Mouse (Mus musculus) neural tube, embryonic 13.5 days (tissue): Measurements from ENCODE around the gene Lrrc58. TPM values are rescaled to one million over a fixed set of nuclear protein-coding genes. Genes with fewer than 3 reads are reported as not detected.

Experiments
- ATAC-seq: fragments of 200-750 bp; cut with Nextera tagmentation; 2 replicates; pipeline ENCODE4 v1.8.0; 2017; ENCODE audit warnings: low read depth, mild to moderate bottlenecking, moderate TSS enrichment, moderate library complexity
- H3K27ac ChIP-seq: fragments of 300-500 bp; sonication (generic); replicated peaks from 2 replicates; pipeline ENCODE4 v1.5.1; 2015; ENCODE audit warnings: moderate library complexity, mild to moderate bottlenecking, inconsistent platforms
- H3K27me3 ChIP-seq: fragments of 300-500 bp; sonication (generic); 2 replicates; pipeline ENCODE4 v1.6.1; 2015; ENCODE audit warnings: mild to moderate bottlenecking, inconsistent platforms
- H3K36me3 ChIP-seq: fragments of 300-500 bp; sonication (generic); 2 replicates; pipeline ENCODE4 v1.6.1; 2015; ENCODE audit warnings: mild to moderate bottlenecking, inconsistent platforms
- H3K4me1 ChIP-seq: fragments of 300-500 bp; sonication (generic); replicated peaks from 2 replicates; pipeline ENCODE4 v1.6.1; 2015; ENCODE audit warnings: inconsistent platforms
- H3K4me2 ChIP-seq: fragments of 300-500 bp; sonication (generic); 2 replicates; pipeline ENCODE4 v1.6.1; 2015; ENCODE audit warnings: inconsistent platforms, mild to moderate bottlenecking, moderate library complexity
- H3K4me3 ChIP-seq: fragments of 300-500 bp; sonication (generic); 2 replicates; pipeline ENCODE4 v1.5.1; 2015; ENCODE audit warnings: mild to moderate bottlenecking, inconsistent platforms
- H3K9ac ChIP-seq: fragments of 300-500 bp; sonication (generic); 2 replicates; pipeline ENCODE4 v1.6.1; 2015; ENCODE audit warnings: moderate library complexity, mild to moderate bottlenecking, inconsistent platforms
- H3K9me3 ChIP-seq: fragments of 300-500 bp; sonication (generic); 2 replicates; pipeline ENCODE4 v1.6.1; 2016; ENCODE audit warnings: inconsistent platforms
- whole genome bisulfite sequencing: fragments of 180-500 bp; shearing (Covaris S2); methylation state at CpG from one replicate; pipeline ENCODE4 v1.1.7; 2015; 5-methylcytosine and 5-hydroxymethylcytosine counted together
- polyA plus RNA-seq: library from polyadenylated mRNA; unstranded; fragments of >200 nt; fragmentation: Nextera tagmentation; extraction: Ambion mirVana; gene quantifications from 2 replicates; pipeline ENCODE4 v1.2.1, GENCODE M21; 2015

The Lrrc58 gene
- polyA plus RNA-seq = 54.9 and 59.0 TPM in 2 replicates

DNA sequence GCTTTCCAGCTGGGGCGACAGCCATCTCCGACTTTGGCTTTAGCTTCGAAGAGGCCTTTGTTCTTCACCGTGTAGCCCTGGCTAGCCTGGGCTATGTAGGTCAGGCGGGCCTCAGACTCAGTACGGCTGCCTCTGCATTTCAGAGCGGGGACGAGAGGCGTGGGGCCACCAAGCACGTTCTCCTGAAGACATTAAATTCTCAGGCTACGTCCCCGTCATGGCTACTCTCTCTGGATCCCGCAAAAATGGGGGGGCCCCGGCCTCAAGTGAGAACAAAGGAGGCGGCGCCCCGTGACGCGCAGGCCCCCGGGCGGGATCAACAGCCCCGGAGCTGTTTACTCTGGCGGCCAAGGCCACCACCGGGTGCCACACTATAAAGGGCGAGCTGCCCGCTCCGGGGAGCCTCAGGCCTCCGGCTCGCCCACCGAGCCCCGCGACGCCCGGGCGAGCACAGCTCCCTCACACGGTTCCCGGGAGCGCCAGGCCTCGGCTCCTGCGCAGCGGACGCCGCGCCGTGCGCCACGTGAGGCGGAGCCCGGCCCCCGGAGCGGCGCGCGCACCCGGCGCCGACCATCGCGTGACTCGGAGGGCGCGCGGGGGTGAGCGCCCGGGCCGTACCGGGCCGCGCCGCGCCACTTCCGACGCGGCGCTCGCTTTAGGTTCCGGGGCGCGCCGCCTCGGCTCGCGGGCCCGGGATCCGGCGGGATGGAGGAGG lies at the start of gene Lrrc58:
Lrrc58 (plus strand) TSS at position 599 of the 715 bp plus-strand sequence.
- under 1% methylated on average over 67 of the region's 86 CpGs for WGBS
- no peaks in the 10 kb centered on the region for H3K9me3 ChIP-seq
- H3K36me3 ChIP-seq = no peaks in the 10 kb centered on the region
- peak within 1 kb of the TSS; percentile 99 for H3K9ac ChIP-seq
- ATAC-seq = peak; percentile 94
- peak within 1 kb of the TSS; percentile 75 for H3K4me2 ChIP-seq
- H3K4me1 ChIP-seq = peaks cover 31% of the 10 kb centered on the region
- no peaks in the 10 kb centered on the region for H3K27me3 ChIP-seq
- H3K4me3 ChIP-seq = peak within 1 kb of the TSS; percentile 97
- H3K27ac ChIP-seq = peak within 1 kb of the TSS; percentile 100

DNA sequence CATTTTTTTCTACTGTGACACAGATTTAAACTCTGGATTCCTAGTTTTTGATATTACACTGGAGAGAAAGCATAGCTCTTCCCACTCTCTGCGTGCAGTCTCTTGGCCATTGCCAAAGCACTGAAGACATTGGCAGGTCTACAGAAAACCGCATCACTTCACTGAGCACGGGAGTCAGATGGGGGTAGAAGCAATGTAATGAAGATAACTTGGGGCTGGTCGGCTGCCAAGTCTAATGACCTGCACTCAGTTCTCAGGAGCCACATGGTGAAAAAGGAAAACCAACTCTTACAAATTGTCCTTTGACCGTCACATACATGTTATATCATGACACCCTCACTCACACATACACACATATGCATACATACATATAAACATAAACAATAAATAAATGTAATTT lies 44.2 kb upstream of the Lrrc58 start:
- no peaks in the 10 kb centered on the region for H3K4me1 ChIP-seq
- no peak for ATAC-seq
- no peak overlapping the region for H3K9ac ChIP-seq
- no peaks in the 10 kb centered on the region for H3K27me3 ChIP-seq
- 75% methylated on average over 5 of the region's 5 CpGs for WGBS
- H3K36me3 ChIP-seq = peaks cover 76% of the 10 kb centered on the region
- no peak overlapping the region for H3K4me3 ChIP-seq
- H3K27ac ChIP-seq = no peak overlapping the region
- H3K4me2 ChIP-seq = no peak overlapping the region
- no peaks in the 10 kb centered on the region for H3K9me3 ChIP-seq

DNA sequence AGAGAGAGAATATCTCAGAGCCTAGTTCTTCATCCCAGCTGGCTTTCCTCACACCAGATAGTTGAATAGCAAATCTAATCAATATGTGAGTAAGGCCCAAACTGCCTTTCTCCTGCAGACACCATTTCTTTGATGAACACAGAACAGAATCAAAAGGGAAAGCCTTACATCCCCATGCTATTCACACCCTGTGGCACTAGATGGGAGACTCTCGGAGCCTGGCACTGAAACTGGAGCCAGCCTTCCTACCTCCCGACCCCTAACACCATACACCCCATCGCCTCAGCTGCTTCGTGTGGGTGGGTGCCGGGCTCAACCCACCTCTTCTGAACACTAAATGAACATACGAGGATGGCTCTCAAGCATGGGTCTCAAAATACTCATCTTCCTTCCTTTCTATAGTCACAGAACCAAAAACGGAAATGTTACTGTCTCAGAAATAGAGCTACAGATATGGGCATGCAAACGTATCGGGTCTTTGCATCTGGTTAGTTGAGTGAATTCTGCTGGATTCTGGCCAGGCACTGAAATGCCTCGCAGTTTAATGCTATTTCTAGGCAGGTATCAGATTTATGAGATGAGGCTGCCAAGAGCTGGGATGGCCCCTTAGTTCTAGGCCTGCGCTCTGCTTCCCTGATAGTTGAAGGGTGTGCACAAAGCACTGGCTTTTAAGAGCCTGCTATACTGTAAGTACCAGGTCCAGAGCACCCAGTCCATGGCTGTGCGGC lies 43.2 kb upstream of the Lrrc58 start:
- ATAC-seq = no peak
- WGBS = 91% methylated on average over 12 of the region's 12 CpGs

DNA sequence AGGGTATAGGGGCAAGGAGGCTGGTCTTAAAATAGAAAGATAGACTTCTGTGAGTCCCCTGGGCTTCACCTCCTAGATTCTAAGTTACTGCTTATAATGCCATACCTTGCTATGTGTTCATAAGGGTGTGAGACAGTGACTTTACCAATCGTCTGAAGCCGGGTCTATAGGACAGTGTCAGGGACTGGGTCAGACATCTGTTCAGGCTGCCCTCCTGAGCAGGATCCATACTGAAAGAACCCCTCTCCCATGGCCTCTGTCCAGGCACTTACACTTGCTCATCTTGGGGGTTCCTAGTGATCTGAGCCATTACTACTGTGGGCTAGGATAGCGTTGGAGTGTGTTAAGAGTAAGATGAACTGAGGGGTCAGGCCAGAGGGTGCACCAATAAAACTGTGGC lies 41.9 kb upstream of the Lrrc58 start:
- WGBS = 92% methylated on average over 3 of the region's 3 CpGs
- no peaks in the 10 kb centered on the region for H3K9me3 ChIP-seq
- ATAC-seq = no peak
- peaks cover 84% of the 10 kb centered on the region for H3K36me3 ChIP-seq
- H3K4me1 ChIP-seq = no peaks in the 10 kb centered on the region
- no peaks in the 10 kb centered on the region for H3K27me3 ChIP-seq
- no peak overlapping the region for H3K4me3 ChIP-seq
- no peak overlapping the region for H3K4me2 ChIP-seq
- no peak overlapping the region for H3K27ac ChIP-seq
- no peak overlapping the region for H3K9ac ChIP-seq

More for the DNA sequence above, 43.2 kb upstream of the Lrrc58 start:
- H3K9ac ChIP-seq = no peak overlapping the region
- no peak overlapping the region for H3K27ac ChIP-seq
- H3K27me3 ChIP-seq = no peaks in the 10 kb centered on the region
- peaks cover 81% of the 10 kb centered on the region for H3K36me3 ChIP-seq
- H3K4me1 ChIP-seq = no peaks in the 10 kb centered on the region
- H3K4me3 ChIP-seq = no peak overlapping the region
- H3K4me2 ChIP-seq = no peak overlapping the region
- H3K9me3 ChIP-seq = no peaks in the 10 kb centered on the region

DNA sequence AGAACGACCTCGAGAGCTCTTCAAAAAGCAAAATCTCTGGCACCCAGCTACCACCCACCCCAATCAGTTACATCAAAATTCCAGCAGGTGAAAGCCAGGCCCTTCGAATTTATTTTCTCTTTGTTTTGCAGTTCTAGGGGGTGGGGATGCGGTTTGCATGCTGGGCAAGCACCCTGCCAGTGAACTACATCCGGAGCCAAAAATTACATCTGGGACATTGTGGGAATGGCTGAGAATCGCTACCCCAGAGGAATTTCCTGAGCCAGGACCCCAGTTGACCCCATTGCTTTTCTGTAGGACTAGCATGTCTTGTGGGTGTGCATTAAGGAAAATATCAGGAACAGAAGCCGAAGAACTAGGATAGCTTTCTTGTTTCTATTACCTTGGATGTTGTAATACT lies 37.1 kb upstream of the Lrrc58 start:
- Histone ChIP-seq H3K4me3 (no peak overlapping the region), H3K27me3 (no peaks in the 10 kb centered on the region), H3K36me3 (peaks cover 82% of the 10 kb centered on the region), H3K9ac (no peak overlapping the region), H3K27ac (no peak overlapping the region), H3K4me1 (no peaks in the 10 kb centered on the region), H3K9me3 (no peaks in the 10 kb centered on the region), H3K4me2 (no peak overlapping the region)
- no peak for ATAC-seq
- WGBS = 83% methylated on average over 7 of the region's 7 CpGs

DNA sequence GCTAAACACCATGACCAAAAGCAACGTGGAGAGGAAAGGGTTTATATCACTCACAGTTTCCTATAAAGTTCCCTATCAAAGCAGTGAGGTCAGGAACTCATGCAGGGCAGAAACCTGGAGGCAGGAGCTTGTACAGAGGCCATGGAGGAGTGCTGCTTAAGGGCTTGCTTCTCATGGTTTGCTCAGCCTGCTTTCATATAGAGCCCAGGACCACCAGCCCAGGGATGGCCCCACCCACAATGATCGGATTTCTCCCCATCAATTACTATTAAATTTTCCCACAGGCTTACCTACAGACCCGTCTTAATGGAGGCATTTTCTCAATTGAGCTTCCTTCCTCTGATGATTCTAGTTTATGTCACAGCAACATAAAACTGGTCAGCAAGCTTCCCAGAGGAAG lies 30.6 kb upstream of the Lrrc58 start:
- WGBS = 77% methylated on average over 3 of the region's 3 CpGs

DNA sequence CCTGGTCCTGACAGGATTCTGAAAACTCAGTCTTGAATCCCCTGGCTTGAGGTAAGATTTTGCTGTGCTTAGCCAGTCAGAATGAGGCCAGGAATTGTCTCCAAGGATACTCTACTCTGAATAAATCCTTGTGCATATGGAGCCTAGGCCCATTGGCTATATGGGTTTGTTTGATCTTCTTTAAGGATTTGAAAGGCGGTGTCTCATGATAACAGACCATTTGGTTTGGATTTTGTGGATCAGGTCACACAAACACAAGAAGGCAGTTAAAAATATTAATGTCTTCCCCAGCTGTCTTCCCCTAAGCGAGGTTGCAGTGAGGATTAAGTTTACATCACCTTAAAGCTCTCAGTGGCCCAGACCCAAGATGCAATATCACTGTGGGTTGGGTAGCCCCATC lies 25.8 kb upstream of the Lrrc58 start:
- Histone ChIP-seq H3K27ac (no peak overlapping the region), H3K4me1 (no peaks in the 10 kb centered on the region), H3K36me3 (no peaks in the 10 kb centered on the region), H3K27me3 (no peaks in the 10 kb centered on the region), H3K4me2 (no peak overlapping the region), H3K4me3 (no peak overlapping the region), H3K9ac (no peak overlapping the region), H3K9me3 (no peaks in the 10 kb centered on the region)
- ATAC-seq = no peak
- WGBS = 75% methylated on average over 2 of the region's 2 CpGs

More for the DNA sequence above, 30.6 kb upstream of the Lrrc58 start:
- H3K27ac ChIP-seq = no peak overlapping the region
- peaks cover 28% of the 10 kb centered on the region for H3K36me3 ChIP-seq
- no peaks in the 10 kb centered on the region for H3K9me3 ChIP-seq
- H3K4me1 ChIP-seq = no peaks in the 10 kb centered on the region
- no peak for ATAC-seq
- H3K4me2 ChIP-seq = no peak overlapping the region
- no peaks in the 10 kb centered on the region for H3K27me3 ChIP-seq
- no peak overlapping the region for H3K9ac ChIP-seq
- H3K4me3 ChIP-seq = no peak overlapping the region

DNA sequence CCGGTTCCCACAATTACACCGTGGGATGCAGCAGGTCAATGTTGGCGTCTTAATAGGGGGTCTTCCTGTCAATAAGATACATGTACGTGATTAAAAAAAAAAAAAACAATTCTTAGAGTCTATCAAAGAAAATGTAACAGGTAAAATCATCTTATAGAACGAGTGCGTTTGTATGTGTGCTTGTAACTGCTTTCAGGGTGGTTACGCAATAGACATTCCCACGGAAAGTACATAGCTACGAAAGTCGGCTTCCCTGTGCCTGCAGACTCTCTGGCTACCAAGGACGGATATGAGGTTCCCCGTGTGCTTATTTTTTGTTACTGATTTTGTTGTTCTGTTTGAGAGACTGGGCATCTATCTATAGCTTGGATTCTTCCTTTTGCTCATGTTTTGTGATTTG lies 24.4 kb upstream of the Lrrc58 start:
- Histone ChIP-seq H3K27me3 (no peaks in the 10 kb centered on the region), H3K4me2 (no peak overlapping the region), H3K4me1 (no peaks in the 10 kb centered on the region), H3K9me3 (no peaks in the 10 kb centered on the region), H3K36me3 (no peaks in the 10 kb centered on the region), H3K27ac (no peak overlapping the region), H3K4me3 (no peak overlapping the region), H3K9ac (no peak overlapping the region)
- ATAC-seq = no peak
- WGBS = 87% methylated on average over 12 of the region's 12 CpGs

DNA sequence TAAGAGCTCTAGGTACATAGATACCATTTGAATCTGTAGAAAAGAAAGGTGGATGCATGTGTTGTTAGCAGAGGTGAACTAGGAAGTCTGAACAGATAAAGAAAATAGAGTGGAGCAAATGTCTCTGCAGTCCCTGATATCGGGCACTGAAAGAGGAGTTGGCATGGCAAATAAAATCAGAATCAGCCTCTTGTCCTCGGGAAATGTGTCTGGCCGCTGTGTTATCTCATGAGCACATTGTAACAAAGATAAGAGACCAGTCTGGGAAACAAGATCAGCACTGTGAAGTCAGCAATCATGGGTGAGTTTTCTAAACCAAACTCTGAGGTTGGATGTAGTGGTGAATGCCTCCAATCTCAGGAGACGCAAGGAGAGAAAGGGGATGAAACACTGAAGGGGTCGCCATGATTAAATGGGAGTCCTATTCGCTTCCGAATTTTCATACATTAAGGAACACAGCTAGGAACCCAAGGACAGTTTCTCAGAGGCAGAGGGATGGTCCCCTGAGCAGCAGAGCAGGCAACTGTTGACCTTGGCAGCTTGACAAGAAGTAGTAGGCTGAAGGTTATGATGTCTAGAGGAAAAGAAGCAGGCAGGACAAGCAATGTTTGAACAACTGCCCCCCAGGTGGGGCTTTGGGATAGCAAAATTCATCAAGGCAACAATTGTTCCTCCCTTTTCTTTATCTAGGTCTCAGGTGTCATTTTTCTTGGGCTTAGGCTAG lies 22.8 kb upstream of the Lrrc58 start:
- H3K27ac ChIP-seq = no peak overlapping the region
- no peaks in the 10 kb centered on the region for H3K9me3 ChIP-seq
- H3K9ac ChIP-seq = no peak overlapping the region
- no peaks in the 10 kb centered on the region for H3K36me3 ChIP-seq
- H3K4me3 ChIP-seq = no peak overlapping the region
- ATAC-seq = no peak
- no peak overlapping the region for H3K4me2 ChIP-seq
- no peaks in the 10 kb centered on the region for H3K4me1 ChIP-seq
- WGBS = 83% methylated on average over 7 of the region's 7 CpGs
- no peaks in the 10 kb centered on the region for H3K27me3 ChIP-seq

DNA sequence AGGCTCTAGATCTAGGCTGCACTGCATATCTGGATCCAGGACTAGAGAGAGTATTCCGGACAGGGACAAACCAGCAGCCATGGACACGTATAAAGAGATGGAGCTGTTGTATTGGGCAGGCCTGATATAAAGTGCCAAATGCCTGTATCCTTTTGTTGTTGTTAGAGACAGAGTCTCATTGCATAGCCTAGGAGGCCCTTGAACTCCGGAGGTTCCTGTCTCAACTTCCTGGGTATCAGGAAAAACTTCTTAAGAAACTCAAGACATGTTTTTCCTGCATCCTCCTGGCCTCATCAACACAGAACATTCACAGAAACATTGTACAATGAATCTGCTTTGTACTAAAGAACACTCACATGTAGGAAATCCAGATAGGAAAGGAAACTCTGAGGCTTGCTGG lies 21.1 kb upstream of the Lrrc58 start:
- Histone ChIP-seq H3K4me1 (no peaks in the 10 kb centered on the region), H3K4me2 (no peak overlapping the region), H3K36me3 (no peaks in the 10 kb centered on the region), H3K9ac (no peak overlapping the region), H3K9me3 (no peaks in the 10 kb centered on the region), H3K27me3 (no peaks in the 10 kb centered on the region), H3K27ac (no peak overlapping the region), H3K4me3 (no peak overlapping the region)
- 90% methylated on average over 3 of the region's 3 CpGs for WGBS
- no peak for ATAC-seq

DNA sequence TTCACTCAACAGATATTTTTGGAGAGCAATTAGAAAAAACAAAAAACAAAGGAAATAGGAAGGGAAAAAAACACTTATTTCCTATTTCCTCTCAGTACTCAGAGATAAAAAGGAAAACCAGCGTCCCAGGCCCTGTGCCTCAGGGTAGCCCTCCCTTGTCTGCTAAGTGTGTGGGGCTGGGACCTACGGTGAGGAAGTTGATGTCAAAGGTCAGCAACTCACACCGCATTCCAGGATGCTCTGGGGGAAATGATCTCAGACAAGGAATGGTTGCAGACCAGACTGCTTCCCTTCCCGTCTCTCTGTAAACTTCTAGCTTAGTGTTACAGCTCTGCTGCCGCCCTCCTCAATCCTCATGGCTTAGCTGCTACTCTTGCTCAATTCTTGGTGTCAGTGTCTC lies 16.8 kb upstream of the Lrrc58 start:
- H3K27ac ChIP-seq = 0 out of 2 replicates have a peak overlapping the region, but pooled peaks have one; percentile 14
- H3K36me3 ChIP-seq = no peaks in the 10 kb centered on the region
- WGBS = 55% methylated on average over 5 of the region's 5 CpGs
- ATAC-seq = no peak
- no peaks in the 10 kb centered on the region for H3K9me3 ChIP-seq
- H3K9ac ChIP-seq = no peak overlapping the region
- no peak overlapping the region for H3K4me3 ChIP-seq
- H3K27me3 ChIP-seq = no peaks in the 10 kb centered on the region
- no peak overlapping the region for H3K4me2 ChIP-seq
- no peaks in the 10 kb centered on the region for H3K4me1 ChIP-seq

DNA sequence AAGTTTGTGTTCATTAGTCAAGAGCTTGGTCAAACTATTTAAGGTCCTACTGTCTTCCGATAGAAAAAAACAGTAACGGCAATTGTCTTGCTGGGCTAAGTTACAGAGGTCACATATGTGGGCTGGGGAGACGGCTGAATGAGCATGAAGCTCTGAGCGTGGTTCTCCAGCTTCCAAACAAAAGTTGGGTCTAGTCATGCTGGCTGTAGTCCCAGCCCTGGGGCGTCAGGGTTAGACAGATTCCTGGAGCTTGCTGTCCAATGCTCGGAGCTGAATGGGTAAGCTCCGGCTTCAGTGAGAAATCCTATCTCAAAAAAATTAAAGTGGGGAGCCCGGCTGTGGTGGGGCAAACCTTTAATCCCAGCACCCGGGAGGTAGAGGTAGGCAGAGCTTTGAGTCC lies 14.9 kb upstream of the Lrrc58 start:
- WGBS = 73% methylated on average over 9 of the region's 9 CpGs
- ATAC-seq = no peak
- Histone ChIP-seq H3K9ac (no peak overlapping the region), H3K4me2 (no peak overlapping the region), H3K4me1 (no peaks in the 10 kb centered on the region), H3K27me3 (no peaks in the 10 kb centered on the region), H3K27ac (no peak overlapping the region), H3K9me3 (no peaks in the 10 kb centered on the region), H3K36me3 (no peaks in the 10 kb centered on the region), H3K4me3 (no peak overlapping the region)
